10 mouse cellular contexts compared by ENCODE assay signal in genomic region chr19:45308676-45309275, GRCm38 (mm10). TPM values are rescaled to one million over a fixed set of nuclear protein-coding genes. Genes with fewer than 3 reads are reported as not detected.
DNase-seq lines count a peak whose midpoint lies in the region; ATAC-seq and TF ChIP-seq lines count a peak whose summit lies in the region.
"Had no signal": no experiment of that assay in that cellular context is flagged by ENCODE, and none has a peak within 500 bp of the region (broad histone marks: within the 10 kb centered on the region; RNA-seq: fewer than 3 reads in every experiment).

No protein-coding gene starts in this region.

- no peaks in the 10 kb centered on the region for H3K4me1 ChIP-seq in stomach, postnatal 0 days (replicated peaks; ENCODE audit: control insufficient read depth, insufficient read depth)
- H3K4me1 ChIP-seq in forebrain, embryonic 14.5 days (ENCODE audit: control insufficient read depth, insufficient read depth, low read length), result peaks cover 27% of the 10 kb centered on the region

- WGBS in stomach, postnatal 0 days, result 59% methylated on average over 8 of the region's 8 CpGs
- 70% methylated on average over 8 of the region's 8 CpGs for WGBS in forebrain, embryonic 14.5 days

- peak; percentile 64 to 82 for DNase-seq in adrenal gland, adult (ENCODE audit: inconsistent age in 2 of 2, low spot score in 1 of 2)
- no peak for DNase-seq in adrenal gland, adult 8-10 months
- peak; percentile 51 for DNase-seq in right cerebral cortex, adult 18-20 months
- no peak for DNase-seq in right cerebral cortex, postnatal 14 days
- DNase-seq in kidney, adult 8-10 months, result peak; percentile 15 to 58
- peak; percentile 79 for DNase-seq in stomach, postnatal 0 days (ENCODE audit: low spot score)
- DNase-seq in thymus, postnatal 10 days (ENCODE audit: low spot score in 2 of 2), result no peak
- no peak for DNase-seq in forebrain, embryonic 14.5 days (ENCODE audit: low spot score)

- no peak overlapping the region for H3K4me3 ChIP-seq in stomach, postnatal 0 days (ENCODE audit: low read depth, low read length)
- no peak overlapping the region for H3K4me3 ChIP-seq in forebrain, embryonic 14.5 days (ENCODE audit: low read depth, low read length)

- peak; percentile 76 for TF ChIP-seq CTCF in stomach, postnatal 0 days (IDR thresholded peaks at IDR 0.05; ENCODE audit: low read depth)

- H3K9ac ChIP-seq in stomach, postnatal 0 days (ENCODE audit: low read length), result no peak overlapping the region
- H3K9ac ChIP-seq in forebrain, embryonic 14.5 days (ENCODE audit: low read length), result no peak overlapping the region

- TF ChIP-seq EP300 in stomach, postnatal 0 days (optimal IDR thresholded peaks at IDR 0.05), result no peak

- peak; percentile 70 for ATAC-seq in stomach, postnatal 0 days (ENCODE audit: low FRiP score, low TSS enrichment)
- ATAC-seq in forebrain, embryonic 14.5 days, result no peak
- ATAC-seq: forebrain, embryonic 16.5 days had no signal

- H3K27ac ChIP-seq in stomach, postnatal 0 days (replicated peaks), result no peak overlapping the region
- H3K27ac ChIP-seq in forebrain, embryonic 14.5 days (ENCODE audit: low read depth, low read length), result no peak overlapping the region
- H3K27ac ChIP-seq: macrophage had no signal

- H3K9me3 ChIP-seq in stomach, postnatal 0 days (ENCODE audit: control insufficient read depth, low read length), result no peaks in the 10 kb centered on the region
- no peaks in the 10 kb centered on the region for H3K9me3 ChIP-seq in forebrain, embryonic 14.5 days (replicated peaks; ENCODE audit: control insufficient read depth, low read length)

- no peak overlapping the region for H3K4me2 ChIP-seq in stomach, postnatal 0 days (replicated peaks; ENCODE audit: low read depth)
- H3K4me2 ChIP-seq in forebrain, embryonic 14.5 days (ENCODE audit: low read length), result no peak overlapping the region

- H3K27me3 ChIP-seq in stomach, postnatal 0 days (ENCODE audit: control insufficient read depth, insufficient read depth, low read length), result no peaks in the 10 kb centered on the region; the same call in 1 of the 2 replicates
- peaks cover 19% of the 10 kb centered on the region for H3K27me3 ChIP-seq in forebrain, embryonic 14.5 days (replicated peaks; ENCODE audit: control insufficient read depth, insufficient read depth, low read length)

- H3K36me3 ChIP-seq in stomach, postnatal 0 days (ENCODE audit: control insufficient read depth, insufficient read depth, low read length), result no peaks in the 10 kb centered on the region
- H3K36me3 ChIP-seq in forebrain, embryonic 14.5 days (ENCODE audit: control insufficient read depth, insufficient read depth, low read length), result no peaks in the 10 kb centered on the region

RNA-seq across cellular contexts. Expression of gene Btrc, which starts 54.8 kb away (rescaled TPM):
- total RNA-seq in adrenal gland, adult 8-10 months (2022), result 10 to 100 TPM; 48.2 to 67.7 (median 54.8) TPM
- 15.0 and 15.5 TPM in 2 replicates for polyA plus RNA-seq in stomach, postnatal 0 days (2015; fragmentation: Nextera tagmentation; extraction: Ambion mirVana)
- 48.1 and 58.3 TPM in 2 replicates for polyA plus RNA-seq in forebrain, embryonic 14.5 days (2014; fragmentation: Nextera tagmentation; extraction: Ambion mirVana)

Comparison
In these comparisons a context has a peak if more than half of its experiments do, and no peak if none do; other contexts are left out.
1. DNase-seq: peak in adrenal gland, adult (2 of 2), right cerebral cortex, adult 18-20 months (single experiment), kidney, adult 8-10 months (2 of 2) and stomach, postnatal 0 days (single experiment); none in adrenal gland, adult 8-10 months (single experiment), right cerebral cortex, postnatal 14 days (single experiment), thymus, postnatal 10 days (0 of 2) and forebrain, embryonic 14.5 days (single experiment).